Mouse (Mus musculus) forebrain, embryonic 11.5 days (tissue): ENCODE data around the gene Dctn5. TPM values are rescaled to one million over a fixed set of nuclear protein-coding genes. Genes with fewer than 3 reads are reported as not detected.

ENCODE experiments used
- ATAC-seq: fragments of 200-750 bp; cut with Nextera tagmentation; replicated peaks from 2 replicates; pipeline ENCODE4 v1.8.0; 2017; ENCODE audit warnings: moderate TSS enrichment; ENCODE audit not compliant: low FRiP score
- DNase-seq: peaks from one replicate; pipeline ENCODE4 v3.0.0-alpha.2; 2017; ENCODE audit warnings: low spot score
- H3K27ac ChIP-seq: fragments of 300-500 bp; sonication (generic); 2 replicates; pipeline ENCODE4 v1.5.1; 2014; ENCODE audit warnings: low read depth, low read length
- H3K27me3 ChIP-seq: fragments of 300-500 bp; sonication (generic); 2 replicates; pipeline ENCODE4 v1.6.1; 2014; ENCODE audit warnings: mild to moderate bottlenecking, low read length, mixed read lengths; ENCODE audit not compliant: control insufficient read depth, insufficient read depth
- H3K36me3 ChIP-seq: fragments of 300-500 bp; sonication (generic); 2 replicates; pipeline ENCODE4 v1.6.1; 2014; ENCODE audit warnings: mild to moderate bottlenecking, low read length, moderate library complexity, mixed read lengths; ENCODE audit not compliant: control insufficient read depth, insufficient read depth
- H3K4me1 ChIP-seq: fragments of 300-500 bp; sonication (generic); replicated peaks from 2 replicates; pipeline ENCODE4 v1.6.1; 2014; ENCODE audit warnings: low read length, mixed read lengths; ENCODE audit not compliant: control insufficient read depth, insufficient read depth
- H3K4me2 ChIP-seq: fragments of 300-500 bp; sonication (generic); 2 replicates; pipeline ENCODE4 v1.6.1; 2014; ENCODE audit warnings: low read depth, mild to moderate bottlenecking, low read length, moderate library complexity, mixed read lengths; ENCODE audit not compliant: severe bottlenecking
- H3K4me3 ChIP-seq: fragments of 300-500 bp; sonication (generic); 2 replicates; pipeline ENCODE4 v1.5.1; 2014; ENCODE audit warnings: low read depth, low read length
- H3K9ac ChIP-seq: fragments of 300-500 bp; sonication (generic); 2 replicates; pipeline ENCODE4 v1.6.1; 2014; ENCODE audit warnings: low read length
- H3K9me3 ChIP-seq: fragments of 300-500 bp; sonication (generic); 2 replicates; pipeline ENCODE4 v1.6.1; 2016; ENCODE audit warnings: low read length, mixed read lengths; ENCODE audit not compliant: control insufficient read depth
- WGBS: fragments of 180-500 bp; shearing (Covaris S2); extraction: QIAGEN DNeasy Blood & Tissue Kit; methylation state at CpG from one replicate; pipeline ENCODE4 v1.1.7; 2014; 5-methylcytosine and 5-hydroxymethylcytosine counted together
- polyA plus RNA-seq: library from polyadenylated mRNA; unstranded; fragments of >200 nt; fragmentation: Nextera tagmentation; extraction: Ambion mirVana; gene quantifications from 2 replicates; pipeline ENCODE4 v1.2.1, GENCODE M21; 2014

Dctn5 gene
- polyA plus RNA-seq, 1 experiment from 2014 or later: 126 TPM

GRCm38 (mm10) chr7:122140991-122141390 is 8.2 kb downstream of the Dctn5 start:
- no peak overlapping the region for H3K4me2 ChIP-seq
- DNase-seq (no peak), ATAC-seq (no peak)
- no peak overlapping the region for H3K4me3 ChIP-seq
- no peaks in the 10 kb centered on the region for H3K4me1 ChIP-seq
- no peaks in the 10 kb centered on the region for H3K9me3 ChIP-seq
- no peak overlapping the region for H3K9ac ChIP-seq
- H3K27me3 ChIP-seq: no peaks in the 10 kb centered on the region
- peaks cover 1% of the 10 kb centered on the region; the same call in 1 of the 2 replicates for H3K36me3 ChIP-seq
- H3K27ac ChIP-seq: no peak overlapping the region

- Histone ChIP-seq H3K9me3 (no peaks in the 10 kb centered on the region), H3K4me2 (no peak overlapping the region), H3K9ac (no peak overlapping the region), H3K27ac (no peak overlapping the region), H3K36me3 (peaks cover 3% of the 10 kb centered on the region), H3K4me1 (no peaks in the 10 kb centered on the region), H3K27me3 (no peaks in the 10 kb centered on the region), H3K4me3 (no peak overlapping the region)
- WGBS: 92% methylated on average over 4 of the region's 4 CpGs
- no peak for DNase-seq
- no peak for ATAC-seq
Measured at GRCm38 (mm10) chr7:122152473-122152872, 19.6 kb downstream of the Dctn5 start.

- H3K27me3 ChIP-seq: no peaks in the 10 kb centered on the region
- WGBS: 5% methylated on average over 13 of the region's 13 CpGs
- peak overlapping the region; percentile 92 for H3K9ac ChIP-seq
- ATAC-seq (peak; percentile 17; the same call in 1 of the 2 replicates), DNase-seq (no peak)
- H3K9me3 ChIP-seq: no peaks in the 10 kb centered on the region
- H3K4me2 ChIP-seq: peak overlapping the region; percentile 87
- H3K4me3 ChIP-seq: peak overlapping the region; percentile 77
- peaks cover 10% of the 10 kb centered on the region for H3K4me1 ChIP-seq
- H3K36me3 ChIP-seq: peaks cover 3% of the 10 kb centered on the region; the same call in 1 of the 2 replicates
- peak overlapping the region; percentile 89 for H3K27ac ChIP-seq
Measured at GRCm38 (mm10) chr7:122158488-122158887, 25.6 kb downstream of the Dctn5 start.

GRCm38 (mm10) chr7:122158915-122159902 is 26.4 kb downstream of the Dctn5 start, which contains the start of gene Plk1:
Plk1 (plus strand) TSS chr7:122159439.
- Histone ChIP-seq H3K9ac (peak within 1 kb of the TSS; percentile 92), H3K4me3 (peak within 1 kb of the TSS; percentile 77), H3K27ac (peak within 1 kb of the TSS; percentile 89), H3K36me3 (peaks cover 7% of the 10 kb centered on the region; the same call in 1 of the 2 replicates), H3K4me2 (peak within 1 kb of the TSS; percentile 87), H3K27me3 (no peaks in the 10 kb centered on the region), H3K9me3 (no peaks in the 10 kb centered on the region), H3K4me1 (peaks cover 10% of the 10 kb centered on the region)
- ATAC-seq: peak; percentile 91
- DNase-seq: peak; percentile 93
- WGBS: under 1% methylated on average over 63 of the region's 63 CpGs

GRCm38 (mm10) chr7:122160037-122160436 is 27.2 kb downstream of the Dctn5 start:
- Histone ChIP-seq H3K27me3 (no peaks in the 10 kb centered on the region), H3K9me3 (no peaks in the 10 kb centered on the region), H3K4me2 (peak overlapping the region; percentile 87), H3K4me3 (peak overlapping the region; percentile 77), H3K9ac (peak overlapping the region; percentile 92), H3K4me1 (peaks cover 10% of the 10 kb centered on the region), H3K27ac (peak overlapping the region; percentile 73; the same call in 1 of the 2 replicates), H3K36me3 (peaks cover 10% of the 10 kb centered on the region; the same call in 1 of the 2 replicates)
- WGBS: 1% methylated on average over 11 of the region's 12 CpGs
- DNase-seq (peak; percentile 60), ATAC-seq (no peak)

GRCm38 (mm10) chr7:122163766-122164165 is 30.9 kb downstream of the Dctn5 start:
- H3K27me3 ChIP-seq: no peaks in the 10 kb centered on the region
- DNase-seq (no peak), ATAC-seq (no peak)
- H3K4me1 ChIP-seq: peaks cover 8% of the 10 kb centered on the region
- no peak overlapping the region for H3K4me2 ChIP-seq
- H3K9me3 ChIP-seq: no peaks in the 10 kb centered on the region
- WGBS: 91% methylated on average over 8 of the region's 8 CpGs
- H3K9ac ChIP-seq: no peak overlapping the region
- no peak overlapping the region for H3K27ac ChIP-seq
- peaks cover 39% of the 10 kb centered on the region for H3K36me3 ChIP-seq
- no peak overlapping the region for H3K4me3 ChIP-seq

- no peaks in the 10 kb centered on the region for H3K4me1 ChIP-seq
- ATAC-seq (no peak), DNase-seq (no peak)
- H3K36me3 ChIP-seq: peaks cover 47% of the 10 kb centered on the region
- H3K4me3 ChIP-seq: no peak overlapping the region
- H3K27me3 ChIP-seq: no peaks in the 10 kb centered on the region
- no peaks in the 10 kb centered on the region for H3K9me3 ChIP-seq
- H3K27ac ChIP-seq: no peak overlapping the region
- H3K9ac ChIP-seq: no peak overlapping the region
- H3K4me2 ChIP-seq: no peak overlapping the region
- 92% methylated on average over 7 of the region's 7 CpGs for WGBS
Measured at GRCm38 (mm10) chr7:122167203-122167602, 34.4 kb downstream of the Dctn5 start.

GRCm38 (mm10) chr7:122170705-122171104 is 37.9 kb downstream of the Dctn5 start:
- no peak overlapping the region for H3K4me3 ChIP-seq
- no peak overlapping the region for H3K9ac ChIP-seq
- peaks cover 38% of the 10 kb centered on the region for H3K36me3 ChIP-seq
- no peaks in the 10 kb centered on the region for H3K27me3 ChIP-seq
- DNase-seq (no peak), ATAC-seq (no peak)
- no peaks in the 10 kb centered on the region for H3K9me3 ChIP-seq
- H3K4me2 ChIP-seq: no peak overlapping the region
- no peaks in the 10 kb centered on the region for H3K4me1 ChIP-seq
- H3K27ac ChIP-seq: no peak overlapping the region
- WGBS: 85% methylated on average over 6 of the region's 6 CpGs
